ENCODE assay signal across 13 mouse cellular contexts in the genomic region with DNA sequence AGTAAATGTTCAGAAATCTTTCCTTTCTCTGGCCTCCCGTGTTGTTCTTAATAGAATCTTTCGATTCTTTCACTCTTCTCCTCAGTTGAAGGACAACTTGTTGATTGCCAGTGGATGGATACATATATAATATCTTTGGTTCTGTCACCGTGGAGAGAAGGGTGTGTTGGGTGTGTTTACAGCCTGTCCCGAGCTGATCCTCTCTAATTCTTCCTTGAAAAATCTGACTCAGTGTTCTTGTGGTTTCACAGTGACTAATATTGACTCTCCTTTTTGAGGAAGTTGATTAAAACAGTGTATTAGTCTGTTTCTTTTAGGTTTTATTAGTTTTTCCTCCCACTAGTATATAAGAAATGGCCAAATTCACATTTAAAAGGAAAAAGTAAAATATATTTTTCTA.
"Had no signal": no experiment of that assay in that cellular context is flagged by ENCODE, and none has a peak within 500 bp of the region (broad histone marks: within the 10 kb centered on the region; RNA-seq: fewer than 3 reads in every experiment).

No protein-coding gene starts in this region.

- DNase-seq: kidney, adult 8-10 months; kidney, postnatal 10 days; kidney, postnatal 4 days; left cerebral cortex, postnatal 4 days; lung, adult 2 months; lung, postnatal 14 days; lung, postnatal 4 days; midbrain, embryonic 14.5 days; right cerebral cortex, postnatal 14 days; right cerebral cortex, postnatal 4 days; thymus, adult 2 months; thymus, postnatal 14 days; thymus, postnatal 4 days had no signal
